Mouse (Mus musculus) ovary, adult 18-20 months (tissue): ENCODE measurements around the gene Gpx3.
"Not testable (repeated sequence)": the region's sequence is repeated elsewhere in the genome, so short reads cannot be mapped to it uniquely, and the experiment has no call there.

ENCODE experiments used
- DNase-seq: peaks from one replicate; pipeline ENCODE4 v3.0.0; 2022; ENCODE audit warnings: low spot score, mixed read lengths

Gene Gpx3

DNA sequence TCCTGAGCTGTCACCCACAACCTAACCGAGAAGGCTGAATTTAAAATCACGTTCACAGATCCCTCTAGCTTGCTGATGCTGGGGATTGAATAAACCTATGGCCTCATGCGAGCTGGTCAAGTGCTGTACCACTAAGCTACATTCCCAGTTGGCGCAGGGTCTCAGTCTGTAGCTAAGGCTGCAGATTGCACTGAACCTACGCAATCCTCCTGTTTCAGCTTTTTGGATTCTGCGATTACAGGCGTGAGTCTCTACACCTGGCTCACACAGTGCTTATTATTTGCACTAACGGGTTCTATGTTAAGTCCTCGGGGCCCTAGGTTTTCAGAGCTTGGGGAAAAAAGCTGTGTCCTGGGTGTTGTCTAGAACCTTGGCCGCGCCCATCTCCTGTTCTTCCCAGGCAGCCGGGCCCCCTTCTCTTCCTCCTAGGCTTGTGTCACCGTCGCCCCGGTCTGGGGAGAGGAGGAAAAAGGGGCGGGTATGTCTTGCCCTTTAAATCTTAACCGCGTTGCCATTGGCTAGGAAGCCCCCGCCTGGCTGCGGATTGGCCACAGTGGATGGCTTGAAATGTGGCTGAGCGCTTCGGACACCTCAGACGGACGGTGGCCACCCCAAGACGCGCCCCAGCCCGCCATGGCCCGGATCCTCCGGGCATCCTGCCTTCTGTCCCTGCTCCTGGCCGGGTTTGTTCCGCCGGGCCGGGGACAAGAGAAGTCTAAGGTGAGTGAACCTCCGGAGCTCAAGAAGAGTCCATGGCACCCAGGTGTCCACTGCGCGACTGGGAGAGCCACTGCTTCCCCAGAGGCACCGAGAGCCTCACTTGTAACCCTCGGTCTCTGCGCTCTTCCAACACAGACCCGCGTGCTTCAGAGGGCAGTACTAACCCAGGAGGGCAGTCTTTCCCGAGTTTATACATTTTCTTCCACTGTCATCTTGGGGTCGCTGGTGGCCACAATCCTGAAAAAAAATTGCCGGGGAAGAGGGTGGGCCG, at the start of gene Gpx3:
Gpx3 (plus strand) TSS at position 121 of the 991 bp plus-strand sequence.
- peak; percentile 79 for DNase-seq

- not testable (repeated sequence) for DNase-seq
These were observed 43.4 kb upstream of the Gpx3 start for GRCm38 (mm10) chr11:54858880-54859279.

GRCm38 (mm10) chr11:54859322-54860165, 42.7 kb upstream of the Gpx3 start:
- DNase-seq: no peak

DNA sequence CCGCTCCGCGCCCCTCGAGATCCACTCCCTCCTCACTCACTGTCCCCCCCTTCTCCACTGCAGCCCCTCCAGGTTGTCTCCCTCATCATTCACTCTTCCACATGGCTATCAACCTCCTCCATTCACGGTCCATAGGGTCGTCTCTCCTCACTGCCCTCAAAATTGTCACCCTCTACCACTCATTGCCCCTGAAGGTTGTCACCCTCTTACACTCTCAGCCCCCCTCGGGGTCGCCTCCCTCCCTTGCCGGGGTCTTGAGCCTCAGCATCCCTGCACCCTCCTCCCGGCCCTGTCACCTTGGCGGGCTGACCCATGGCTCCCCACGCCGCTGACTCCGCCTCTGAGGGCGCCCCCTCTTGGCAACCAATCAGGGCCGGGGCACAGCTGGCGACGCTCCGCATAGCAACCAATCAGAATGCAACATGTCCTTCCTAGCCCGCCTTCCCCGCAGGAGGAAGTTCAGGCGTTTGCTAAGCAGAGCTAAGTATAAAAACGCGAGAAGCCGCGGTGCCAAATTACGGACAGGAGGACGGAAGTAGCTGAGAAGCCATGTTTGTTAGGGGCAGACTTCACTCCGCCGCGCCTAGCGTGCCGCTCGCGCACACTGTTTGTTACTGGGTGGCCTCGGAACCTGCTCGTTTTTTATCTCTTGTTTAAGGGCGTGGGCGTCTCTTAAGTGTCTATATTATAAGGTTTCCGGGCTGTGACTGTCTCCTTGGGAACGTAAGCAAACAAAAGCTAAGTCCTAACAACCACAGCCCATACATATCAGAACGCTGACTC, 41.8 kb upstream of the Gpx3 start, which contains the start of gene Lyrm7:
Lyrm7 (minus strand) TSS at position 661 of the 783 bp plus-strand sequence.
- peak; percentile 97 for DNase-seq

- DNase-seq: no peak
These were observed 40.5 kb upstream of the Gpx3 start for GRCm38 (mm10) chr11:54861471-54862420.

DNA sequence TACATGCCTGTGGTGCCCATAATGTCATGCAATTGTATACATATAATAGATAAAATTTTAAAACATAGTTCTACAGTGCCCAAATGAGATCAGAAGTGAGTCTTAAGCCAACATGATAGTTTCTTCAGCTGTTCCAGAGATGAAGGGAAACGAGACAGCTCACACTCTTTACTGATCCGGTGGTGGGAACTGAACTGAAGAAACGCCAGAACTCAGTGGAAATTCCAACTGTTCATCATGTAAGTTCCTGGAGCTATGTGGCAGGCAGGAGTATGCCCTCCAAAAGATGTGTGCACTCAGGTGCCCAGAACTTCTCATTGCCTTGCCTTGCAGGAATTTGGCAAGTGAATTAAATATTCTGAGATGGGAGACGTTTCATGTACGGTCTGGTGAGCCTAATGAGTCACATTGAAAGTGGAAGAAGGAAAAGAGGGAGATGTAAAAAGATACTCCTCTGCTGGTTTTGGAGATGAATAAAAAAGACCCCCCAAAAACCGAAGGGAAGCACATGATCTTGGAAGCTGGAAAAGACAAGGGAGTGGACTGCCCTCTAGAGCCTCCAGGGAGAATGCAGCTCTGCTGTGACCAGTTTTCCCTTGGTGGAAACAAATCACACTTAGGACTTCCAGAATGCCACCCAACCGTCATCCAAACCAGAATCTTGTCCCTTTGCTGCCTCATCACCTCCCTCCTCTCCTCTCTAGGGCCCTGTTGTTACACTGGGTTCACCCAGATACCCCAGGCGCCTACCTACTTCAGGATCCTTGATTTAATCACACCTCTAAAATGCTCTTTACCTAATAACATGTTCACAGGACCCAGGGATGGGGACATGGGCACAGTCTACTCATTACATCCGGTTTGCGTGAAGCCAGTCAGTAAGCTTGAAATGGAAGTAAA, 39.4 kb upstream of the Gpx3 start:
- DNase-seq: no peak

- DNase-seq: no peak
These were observed 36.7 kb upstream of the Gpx3 start for GRCm38 (mm10) chr11:54865330-54866085.

GRCm38 (mm10) chr11:54866119-54867048, 35.9 kb upstream of the Gpx3 start, which contains the start of gene Hint1:
TSS of gene Hint1 (plus strand) at chr11:54866383.
- DNase-seq: peak; percentile 87

GRCm38 (mm10) chr11:54867049-54867385, 35.2 kb upstream of the Gpx3 start:
- no peak for DNase-seq

- no peak for DNase-seq
These were observed 34.3 kb upstream of the Gpx3 start for GRCm38 (mm10) chr11:54867903-54868434.

DNA sequence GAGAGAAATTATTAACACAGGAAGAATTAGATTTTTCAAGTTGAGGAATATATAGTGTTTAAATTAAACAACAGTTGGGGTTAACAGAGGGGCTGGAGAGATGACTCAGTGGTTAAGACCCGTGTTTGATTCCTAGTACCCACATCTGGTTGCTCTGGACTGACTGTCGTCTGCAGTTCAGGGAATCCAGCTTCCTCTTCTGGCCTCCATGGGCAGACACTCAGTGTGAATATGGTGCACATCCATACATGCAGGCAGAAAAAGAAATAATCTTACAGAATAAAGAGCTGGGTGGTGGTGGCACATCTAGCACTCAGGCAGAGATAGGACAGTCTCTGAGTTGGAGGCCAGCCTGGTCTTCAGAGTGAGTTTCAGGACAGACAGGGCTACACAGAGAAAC, 33.8 kb upstream of the Gpx3 start:
- DNase-seq: no peak

DNA sequence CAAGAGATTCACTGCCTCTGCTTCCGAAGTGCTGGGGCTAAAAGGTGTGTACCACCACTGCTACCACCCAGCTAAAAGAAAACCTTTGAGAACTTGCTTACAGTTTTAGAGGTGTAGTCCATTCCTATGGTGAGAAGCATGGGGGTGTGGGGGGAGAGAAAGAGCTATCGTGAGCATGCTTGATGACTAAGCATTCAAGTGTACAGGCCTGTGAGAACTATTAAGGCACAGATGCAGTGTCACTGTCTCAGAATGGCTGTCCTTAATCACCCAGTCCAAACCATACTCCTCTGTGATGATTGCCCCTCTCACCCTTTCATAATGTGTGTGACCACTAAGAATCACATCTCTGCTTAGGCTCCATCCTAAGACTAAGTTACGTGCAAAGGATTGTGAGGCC, 32.9 kb upstream of the Gpx3 start:
- no peak for DNase-seq

GRCm38 (mm10) chr11:54871831-54872537, 30.3 kb upstream of the Gpx3 start:
- no peak for DNase-seq

GRCm38 (mm10) chr11:54876031-54876430, 26.2 kb upstream of the Gpx3 start:
- DNase-seq: no peak

DNA sequence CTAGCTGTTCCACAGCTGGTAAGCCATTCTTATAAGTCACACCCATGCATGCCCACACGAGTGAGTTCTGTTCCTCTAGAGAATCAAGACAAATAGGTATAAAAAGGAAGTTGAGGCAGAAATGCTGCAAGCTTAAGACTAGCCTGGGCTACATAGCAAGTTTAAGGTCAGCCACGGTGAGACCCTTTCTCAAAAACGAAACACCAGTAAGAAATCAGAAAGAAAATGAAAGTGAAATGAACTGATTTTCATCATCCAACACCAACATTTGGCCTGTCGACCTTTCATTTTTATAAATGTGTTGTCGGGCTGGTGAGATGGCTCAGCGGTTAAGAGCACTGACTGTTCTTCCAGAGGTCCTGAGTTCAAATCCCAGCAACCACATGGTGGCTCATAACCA, 23.4 kb upstream of the Gpx3 start:
- DNase-seq: no peak

- no peak for DNase-seq
These were observed 22.8 kb upstream of the Gpx3 start for GRCm38 (mm10) chr11:54879434-54879833.

- no peak for DNase-seq
These were observed 22.3 kb upstream of the Gpx3 start for GRCm38 (mm10) chr11:54879922-54880321.
